Mouse (Mus musculus): ENCODE measurements around the gene Tgfa.
A peak's percentile ranks its signal among the peaks of the same experiment; 100 is the strongest.

The Tgfa gene

DNA sequence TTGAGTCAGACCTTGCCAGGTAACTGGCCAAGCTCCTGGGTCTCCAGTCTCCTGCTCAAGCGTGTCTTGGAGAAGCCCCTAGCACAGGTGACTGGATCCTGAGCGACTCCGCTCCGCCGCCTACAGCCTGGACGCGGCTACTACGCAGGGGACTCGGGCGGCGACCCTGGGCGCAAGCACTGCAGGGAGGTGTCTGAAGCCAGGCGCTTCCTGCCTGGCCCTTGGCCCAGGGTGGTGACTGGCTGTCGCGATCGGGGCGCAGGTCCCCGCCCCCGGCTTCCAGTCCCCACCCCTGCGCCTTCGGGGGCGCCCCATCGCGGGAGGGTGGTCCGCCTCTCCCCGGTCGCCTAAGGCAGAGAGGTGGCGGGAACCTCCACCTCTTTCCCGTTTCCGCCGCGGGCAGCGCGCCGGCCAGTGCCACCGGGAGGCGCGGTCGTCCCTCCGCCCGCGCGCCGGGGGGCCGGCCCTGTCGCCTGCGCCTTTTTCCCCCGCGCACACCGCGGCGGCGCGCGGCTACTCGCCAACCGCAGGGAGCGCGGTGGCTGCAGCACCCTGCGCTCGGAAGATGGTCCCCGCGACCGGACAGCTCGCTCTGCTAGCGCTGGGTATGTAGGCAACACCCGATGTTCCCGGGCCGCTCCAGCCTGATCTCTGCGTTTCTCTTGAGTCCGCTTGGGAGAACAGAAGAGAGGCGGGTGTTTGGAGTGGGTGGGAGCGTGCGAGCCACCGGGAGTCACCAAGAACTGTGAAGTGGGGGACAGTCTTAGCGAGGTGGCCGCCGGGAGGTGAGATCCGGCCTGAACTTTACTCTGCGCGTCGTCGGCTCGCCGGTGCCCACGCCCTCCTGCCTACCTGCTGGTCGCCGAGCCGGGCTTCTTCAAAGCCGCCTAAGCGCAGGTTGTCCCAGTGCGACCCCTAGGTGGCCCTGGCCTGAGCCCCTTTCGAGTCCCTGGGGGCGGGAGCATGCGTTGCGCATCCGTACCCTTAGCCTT lies at the start of gene Tgfa:
TSS of gene Tgfa (plus strand) at position 283 of the 992 bp plus-strand sequence.
- peak; percentile 11 for DNase-seq

DNA sequence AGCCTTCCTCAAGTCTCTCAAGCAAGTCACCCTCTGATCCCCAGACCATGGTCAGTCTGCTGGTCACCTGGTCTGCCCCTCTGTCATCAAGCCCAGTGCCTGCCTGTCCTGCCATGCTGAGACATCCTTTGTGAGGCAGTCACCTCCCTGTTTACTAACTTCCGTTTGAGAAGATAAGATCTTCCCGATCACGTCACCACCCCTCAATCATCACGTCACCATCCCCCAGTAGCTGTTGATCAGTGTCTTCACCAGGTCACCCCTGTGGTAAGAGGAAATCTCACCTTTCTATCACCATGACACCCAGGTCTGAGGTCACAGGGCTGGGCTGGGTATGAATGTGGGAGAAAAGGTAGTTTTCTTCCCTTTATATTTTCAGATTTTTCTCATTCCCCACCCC lies 46.5 kb upstream of the Tgfa start:
- no peak for DNase-seq

DNA sequence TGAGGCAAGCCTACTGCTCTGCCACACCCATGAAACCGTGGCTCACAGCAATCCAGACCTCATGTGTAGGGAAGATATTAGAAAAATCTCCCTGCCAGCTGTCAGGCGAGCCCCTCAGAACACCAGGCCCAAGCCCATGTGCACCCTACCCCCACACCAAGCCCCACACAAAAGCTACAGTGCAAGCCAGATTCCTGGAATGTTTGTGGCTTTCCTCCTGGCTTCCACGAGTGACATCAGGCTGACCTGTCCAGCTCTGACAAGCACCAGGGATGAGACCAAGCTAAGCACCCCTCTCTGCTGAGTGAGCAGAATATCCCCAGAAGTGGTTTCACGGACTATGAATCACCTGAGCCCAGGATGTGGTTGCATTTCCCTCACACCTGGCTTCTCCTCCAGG lies 46.0 kb upstream of the Tgfa start:
- DNase-seq: no peak

DNA sequence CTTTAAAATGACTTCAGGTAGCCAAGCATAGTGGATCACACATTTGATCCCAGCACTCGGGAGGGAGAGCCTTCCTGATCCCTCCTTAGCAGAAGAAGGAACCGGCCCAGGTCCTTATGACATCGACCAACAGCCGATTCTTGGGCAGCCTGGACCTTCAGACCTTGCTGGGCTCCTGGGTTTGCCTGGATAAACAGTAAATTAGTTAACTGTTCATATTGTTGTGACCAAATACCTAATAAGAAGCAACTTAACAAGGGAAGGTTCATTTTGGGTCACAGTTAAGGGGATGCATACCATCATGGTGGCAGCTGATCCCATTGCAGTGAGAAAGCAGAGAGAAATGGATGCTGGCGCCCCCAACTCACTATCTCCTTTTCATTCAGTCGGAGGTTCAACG lies 42.3 kb upstream of the Tgfa start:
- no peak for DNase-seq

DNA sequence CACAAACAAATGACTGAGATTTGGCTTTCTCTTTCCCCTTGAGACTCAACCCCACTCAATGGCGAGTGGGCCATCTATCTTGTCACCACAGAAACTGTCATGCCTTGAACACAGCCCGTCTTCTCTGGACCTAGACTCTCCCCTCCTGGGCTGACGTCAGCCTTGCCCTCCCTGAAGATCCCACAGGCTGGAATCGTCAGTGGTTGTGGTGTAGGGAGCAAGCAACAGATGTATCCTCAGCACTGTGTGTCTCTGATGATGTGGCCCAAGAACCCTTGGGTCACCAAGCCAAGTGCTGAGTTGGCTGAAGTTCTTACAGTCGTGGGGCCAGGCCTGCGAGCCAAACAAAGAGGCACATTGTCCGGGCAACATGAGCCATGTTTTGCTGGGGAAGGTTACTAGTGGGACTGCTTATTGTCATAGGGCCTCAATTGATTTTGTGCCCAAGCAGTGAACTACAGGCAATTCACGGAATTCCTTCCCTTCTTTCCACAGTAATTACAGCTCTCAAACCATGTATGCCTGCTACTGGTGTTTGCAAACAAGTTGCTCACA lies 41.5 kb upstream of the Tgfa start:
- no peak for DNase-seq

DNA sequence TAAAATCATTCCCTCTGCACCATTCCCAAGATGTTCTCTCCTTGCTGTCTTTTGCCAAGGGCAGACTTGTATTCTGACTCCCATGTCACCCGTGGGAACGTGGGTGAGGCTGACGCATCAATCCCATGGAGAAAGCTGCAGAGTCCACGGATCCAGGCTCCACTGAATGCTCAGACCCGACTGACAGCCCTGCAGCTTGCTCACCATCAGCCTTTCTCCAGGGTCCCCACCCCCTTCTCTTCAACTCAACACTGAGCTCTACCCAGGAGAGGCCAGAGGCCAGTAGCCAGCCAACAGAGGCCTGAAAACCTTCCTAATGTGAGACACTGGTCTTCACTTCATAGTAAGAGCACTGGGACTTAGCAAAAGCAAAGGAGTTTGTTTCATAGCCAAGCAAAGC lies 41.0 kb upstream of the Tgfa start:
- DNase-seq: no peak

DNA sequence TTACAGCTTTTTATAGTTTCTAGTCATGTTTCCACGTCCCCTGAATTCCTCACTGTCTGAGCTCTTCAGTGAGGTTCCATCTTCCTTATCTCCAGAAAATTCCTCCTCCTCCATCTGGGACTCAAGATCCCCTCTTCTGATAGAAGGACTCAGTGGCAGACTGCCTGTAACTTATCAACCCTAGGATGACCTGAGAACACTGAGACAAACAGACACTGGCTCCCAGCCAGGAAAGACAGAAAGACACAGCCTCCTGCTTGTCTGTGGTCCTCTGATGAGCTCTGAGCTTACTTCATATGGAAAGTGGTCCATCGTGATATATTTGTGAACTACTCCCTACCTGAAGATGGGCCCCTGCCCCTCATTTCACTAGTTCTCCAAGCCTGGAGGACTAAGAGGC lies 40.5 kb upstream of the Tgfa start:
- DNase-seq: no peak

DNA sequence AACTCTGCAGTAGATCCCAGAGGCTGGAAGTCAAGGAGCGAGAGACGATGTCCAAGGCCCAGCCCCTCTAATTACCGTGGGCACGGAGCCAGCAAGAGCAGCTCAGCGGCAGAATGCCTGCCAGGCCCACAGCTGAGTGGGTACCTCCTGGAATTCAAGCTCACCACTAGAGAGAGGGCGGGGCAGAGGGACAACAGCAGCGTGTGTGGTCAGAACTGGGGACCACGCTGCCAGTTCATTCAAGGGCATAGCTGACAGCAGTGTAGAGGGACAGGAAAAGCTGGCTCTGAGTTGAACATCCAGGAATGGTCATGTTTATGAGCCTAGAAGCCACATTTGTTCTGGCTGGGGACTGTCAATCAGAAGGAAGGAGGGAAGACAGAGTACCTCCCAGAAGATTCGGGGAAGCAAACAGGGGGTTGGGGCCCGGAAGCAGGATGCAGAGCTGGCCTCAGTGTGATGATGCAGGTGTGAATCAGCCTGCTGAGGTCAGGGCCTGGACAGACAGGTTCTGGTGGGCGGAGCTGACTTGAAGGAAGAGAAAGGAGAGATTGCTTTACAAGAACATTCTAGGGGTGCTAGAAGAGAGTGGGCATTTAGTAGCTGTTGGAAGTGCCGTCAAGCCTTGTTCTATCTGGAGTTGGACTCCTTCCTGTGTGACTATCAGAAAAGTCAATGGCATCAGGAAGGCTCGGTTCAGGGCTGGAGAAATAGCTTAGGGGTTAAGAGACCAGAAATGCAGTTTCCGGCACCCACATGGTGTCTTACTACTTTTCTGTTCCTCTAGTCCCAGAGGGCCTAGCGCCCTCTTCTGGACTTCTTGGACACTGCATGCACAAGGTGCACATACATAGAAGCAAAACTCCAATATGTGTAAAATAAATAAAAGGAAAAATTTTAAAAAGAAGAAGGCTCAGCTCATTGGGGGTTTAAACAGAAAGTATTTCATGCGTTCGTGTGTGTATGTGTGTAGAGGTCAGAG lies 37.5 kb upstream of the Tgfa start:
- DNase-seq: no peak

DNA sequence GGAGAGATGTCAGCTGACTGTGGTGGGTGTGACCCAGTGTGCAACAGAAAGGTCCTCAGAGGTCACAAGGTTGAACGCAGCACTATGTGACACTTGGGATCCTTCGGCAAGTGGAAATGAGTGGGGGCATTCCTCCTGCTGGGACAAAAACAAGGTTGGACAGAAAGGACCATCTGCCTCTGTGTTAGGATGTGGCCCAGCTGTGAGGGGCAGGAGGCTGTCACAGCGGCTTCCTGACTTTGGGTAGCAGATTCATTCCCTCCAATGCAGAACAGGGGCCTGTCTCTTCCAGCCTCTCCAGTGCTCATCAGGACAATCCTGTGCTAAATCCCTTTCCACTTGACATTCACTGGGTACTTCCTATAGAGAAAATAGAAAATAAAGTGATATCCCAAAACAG lies 34.1 kb upstream of the Tgfa start:
- no peak for DNase-seq

DNA sequence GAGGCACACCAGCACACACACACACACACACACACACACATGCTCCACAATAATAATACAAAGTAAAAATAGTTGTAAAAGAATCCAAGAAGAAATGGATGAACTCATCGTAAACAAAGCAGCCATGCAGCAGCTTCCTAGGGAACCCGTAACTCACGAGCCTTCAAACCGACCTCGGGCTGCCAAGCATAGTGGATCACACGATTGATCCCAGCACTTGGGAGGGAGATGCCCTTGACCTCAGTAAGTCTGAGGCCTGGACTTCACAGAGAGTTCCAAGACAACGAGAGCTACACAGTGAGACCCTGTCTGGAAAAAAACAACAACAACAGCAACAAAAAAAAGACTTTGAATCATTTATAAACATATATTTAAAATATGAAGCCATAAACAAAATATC lies 33.4 kb upstream of the Tgfa start:
- DNase-seq: no peak

DNA sequence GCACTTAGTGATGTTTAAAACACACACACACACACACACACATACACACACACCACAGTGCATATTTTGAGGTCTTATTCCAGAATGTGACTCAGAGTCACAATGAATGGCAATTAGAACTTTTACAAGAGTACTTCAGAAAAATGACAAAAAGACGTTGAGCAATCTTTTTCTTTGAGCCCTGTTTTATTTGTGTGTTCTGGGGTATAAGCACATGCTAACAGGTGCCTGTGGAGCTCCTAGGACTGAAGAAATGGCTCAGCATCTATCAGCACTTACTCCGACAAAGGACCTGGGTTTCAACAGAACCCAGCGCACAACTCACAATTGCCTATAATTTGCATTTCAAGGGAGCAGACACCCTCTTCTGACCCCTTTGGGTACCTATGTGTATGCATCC lies 31.0 kb upstream of the Tgfa start:
- no peak for DNase-seq

DNA sequence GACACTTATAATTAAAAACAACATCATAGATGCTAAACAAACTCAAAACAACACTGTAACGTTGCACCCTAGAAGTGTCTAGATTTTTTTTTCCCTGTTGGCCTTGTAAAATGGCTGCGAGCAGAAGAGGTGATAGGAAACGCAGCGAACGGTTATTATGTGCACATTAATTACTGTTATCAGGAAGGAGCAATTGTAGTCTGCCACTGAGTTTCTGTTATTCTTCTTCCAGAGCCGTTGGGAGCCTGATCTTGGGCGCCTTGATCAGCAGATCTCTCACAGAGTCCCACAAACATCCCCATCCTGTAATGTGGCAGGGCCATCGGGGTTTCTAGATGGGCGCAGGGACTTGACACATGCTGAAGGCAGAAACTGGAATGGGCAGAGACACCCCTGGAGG lies 28.6 kb upstream of the Tgfa start:
- no peak for DNase-seq

DNA sequence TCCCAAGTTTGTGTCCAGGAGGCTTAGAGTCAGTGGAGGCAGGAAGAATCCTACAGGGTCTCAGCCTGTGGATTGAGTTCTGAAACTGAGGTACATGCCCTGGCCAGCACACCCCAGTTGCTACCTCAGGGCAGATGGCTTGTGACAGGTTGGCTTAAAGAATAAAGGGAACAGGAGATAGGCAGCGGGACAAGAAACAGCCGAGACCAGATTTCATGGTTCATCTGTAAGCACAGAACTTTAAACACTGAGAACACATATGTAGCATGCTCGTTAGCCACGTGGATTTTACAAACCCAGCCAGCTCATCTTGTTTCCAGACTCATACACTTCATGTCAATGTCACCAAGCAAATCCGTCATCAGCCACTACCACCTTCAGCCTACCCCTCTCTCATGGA lies 27.2 kb upstream of the Tgfa start:
- DNase-seq: no peak

DNA sequence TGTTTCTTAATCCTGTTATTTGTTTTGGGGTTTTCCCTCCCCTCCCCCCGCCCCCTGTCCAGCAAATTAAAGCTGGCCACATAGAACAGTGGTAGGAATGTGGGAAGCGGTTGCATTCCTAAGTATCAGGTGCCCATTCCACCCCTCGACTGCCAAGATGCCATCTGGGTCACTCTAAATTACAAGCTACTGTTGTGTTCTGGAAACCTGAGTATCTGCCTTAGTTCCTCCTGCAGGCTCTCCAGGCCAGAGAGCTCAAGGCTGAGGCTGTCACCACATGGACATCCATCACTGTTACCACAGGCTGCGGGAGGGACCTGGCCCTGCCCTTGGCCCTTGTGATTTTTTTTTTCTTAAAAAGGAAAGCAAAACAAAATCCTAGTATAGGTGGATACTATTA lies 25.9 kb upstream of the Tgfa start:
- DNase-seq: no peak

DNA sequence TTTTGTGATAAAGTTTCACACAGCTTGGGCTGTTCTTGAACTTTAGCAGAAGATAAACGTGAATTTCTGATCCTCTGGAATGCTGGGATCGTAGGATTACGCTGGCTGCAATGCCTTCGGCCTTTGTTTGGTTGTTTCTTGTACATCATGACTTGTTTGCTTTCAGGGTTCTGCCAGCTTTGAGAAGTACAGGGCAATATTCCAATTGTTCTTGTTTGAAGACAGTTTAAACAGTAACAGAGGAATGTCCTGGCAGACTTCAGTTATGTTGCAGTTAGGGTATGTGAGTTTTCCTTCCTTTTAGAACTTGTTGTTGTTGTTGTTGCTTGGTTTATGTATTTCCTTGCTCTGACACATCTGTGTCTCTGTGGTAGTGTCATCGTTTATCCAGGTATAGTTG lies 18.8 kb upstream of the Tgfa start:
- no peak for DNase-seq

DNA sequence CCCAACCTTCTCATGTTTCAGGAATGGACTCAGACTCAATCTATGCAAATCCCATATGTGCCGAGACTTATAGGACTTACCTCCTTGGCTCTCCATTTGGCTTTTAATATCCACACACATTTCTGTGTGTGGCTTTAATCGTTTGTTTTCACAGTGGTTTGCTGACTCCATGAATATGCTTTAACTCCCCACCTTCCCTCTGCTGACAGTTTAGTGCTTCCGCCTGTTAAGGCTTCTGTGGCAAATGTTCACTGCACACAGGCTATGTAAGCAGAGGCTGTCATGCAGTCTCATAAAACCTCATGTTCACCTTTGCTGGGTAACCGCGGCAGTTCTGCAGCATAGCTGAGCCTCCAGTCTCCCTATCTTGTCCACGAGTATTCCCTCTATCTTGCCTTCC lies 18.3 kb upstream of the Tgfa start:
- no peak for DNase-seq

DNA sequence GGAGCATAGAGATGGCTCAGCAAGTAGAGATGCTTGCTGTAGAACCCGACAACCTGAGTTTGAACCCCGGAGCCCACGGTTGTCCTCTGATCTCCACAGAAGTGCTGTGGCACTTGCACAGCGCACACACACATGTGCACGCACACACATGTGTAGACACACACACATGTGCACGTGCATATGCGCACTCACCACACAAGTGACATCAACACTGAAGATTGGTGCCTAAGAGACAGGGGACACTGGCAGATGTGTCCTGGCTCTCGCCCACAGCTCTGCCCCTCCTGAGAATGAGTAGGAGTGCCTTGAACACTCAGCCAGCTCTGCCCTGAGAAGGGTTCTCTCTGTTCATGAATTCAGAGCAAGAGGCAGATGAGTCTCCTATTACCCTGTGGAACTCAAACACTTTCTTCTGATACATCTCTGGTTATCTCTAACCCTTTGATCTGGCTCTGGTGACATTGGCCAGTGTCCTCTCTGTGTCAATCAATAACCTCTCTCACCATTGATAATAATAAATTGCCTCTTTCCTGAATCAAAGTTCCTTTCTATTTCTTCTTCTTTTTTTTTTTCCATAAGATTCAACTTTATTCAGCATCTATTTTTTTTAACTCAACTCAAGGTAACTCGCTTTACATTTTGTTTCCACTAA lies 17.6 kb upstream of the Tgfa start:
- DNase-seq: no peak

DNA sequence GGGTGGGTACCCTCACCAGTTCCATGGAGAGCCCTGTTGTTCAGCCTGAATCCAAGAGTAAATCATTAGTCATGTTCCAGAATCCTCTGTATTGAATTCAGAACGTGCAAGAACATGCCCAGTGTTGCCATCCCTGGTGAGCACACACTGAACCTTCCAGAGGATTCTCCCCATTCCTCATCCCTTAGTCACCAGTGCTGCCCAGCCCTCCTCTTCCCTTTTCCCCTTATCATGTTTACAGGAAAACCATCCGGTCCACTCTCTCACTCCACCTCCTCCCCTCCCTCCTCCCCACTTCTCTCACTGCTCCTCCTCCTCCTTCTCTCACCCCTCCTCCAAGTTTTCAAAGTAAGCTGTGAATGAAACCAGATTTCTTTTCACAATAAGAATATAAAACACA lies 14.4 kb upstream of the Tgfa start:
- no peak for DNase-seq

DNA sequence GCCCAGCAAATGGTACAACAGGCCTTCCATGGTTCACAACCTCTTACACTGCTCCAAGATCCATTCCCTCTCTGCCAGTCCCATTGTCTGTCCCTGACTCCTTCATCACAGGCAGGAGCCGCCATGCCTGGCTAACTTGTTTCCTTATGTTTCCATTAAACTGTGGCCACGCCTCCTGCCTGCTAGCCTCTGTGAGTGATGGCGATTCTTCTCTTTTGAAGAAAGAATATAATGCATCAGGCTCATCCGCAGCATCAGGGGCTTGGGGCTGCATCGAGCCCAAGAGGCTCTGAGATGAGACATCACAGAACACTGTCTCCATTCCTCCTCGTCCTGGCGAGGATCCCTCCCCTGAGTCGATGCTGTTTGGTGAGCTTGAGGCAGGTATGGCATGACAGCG lies 13.0 kb upstream of the Tgfa start:
- no peak for DNase-seq

DNA sequence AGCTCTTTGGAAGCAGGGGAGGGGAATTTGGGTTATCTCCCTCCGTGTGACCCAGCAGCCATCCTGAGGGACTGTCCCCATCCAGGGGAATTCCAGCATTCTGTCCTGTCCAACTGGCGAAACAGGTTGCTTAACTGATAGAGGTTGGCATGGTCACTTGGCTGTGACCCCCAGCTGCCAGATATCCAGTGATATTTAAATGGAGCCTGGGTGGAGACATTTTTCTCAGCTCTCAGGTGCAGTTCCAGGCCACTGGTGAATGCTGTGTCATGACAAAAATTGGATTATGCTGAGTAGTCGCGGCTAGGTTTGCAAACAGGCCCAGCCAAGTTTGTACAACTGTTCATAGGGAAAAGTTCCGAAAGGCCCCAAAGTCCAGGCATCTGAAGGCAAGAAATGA lies 12.4 kb upstream of the Tgfa start:
- no peak for DNase-seq

DNA sequence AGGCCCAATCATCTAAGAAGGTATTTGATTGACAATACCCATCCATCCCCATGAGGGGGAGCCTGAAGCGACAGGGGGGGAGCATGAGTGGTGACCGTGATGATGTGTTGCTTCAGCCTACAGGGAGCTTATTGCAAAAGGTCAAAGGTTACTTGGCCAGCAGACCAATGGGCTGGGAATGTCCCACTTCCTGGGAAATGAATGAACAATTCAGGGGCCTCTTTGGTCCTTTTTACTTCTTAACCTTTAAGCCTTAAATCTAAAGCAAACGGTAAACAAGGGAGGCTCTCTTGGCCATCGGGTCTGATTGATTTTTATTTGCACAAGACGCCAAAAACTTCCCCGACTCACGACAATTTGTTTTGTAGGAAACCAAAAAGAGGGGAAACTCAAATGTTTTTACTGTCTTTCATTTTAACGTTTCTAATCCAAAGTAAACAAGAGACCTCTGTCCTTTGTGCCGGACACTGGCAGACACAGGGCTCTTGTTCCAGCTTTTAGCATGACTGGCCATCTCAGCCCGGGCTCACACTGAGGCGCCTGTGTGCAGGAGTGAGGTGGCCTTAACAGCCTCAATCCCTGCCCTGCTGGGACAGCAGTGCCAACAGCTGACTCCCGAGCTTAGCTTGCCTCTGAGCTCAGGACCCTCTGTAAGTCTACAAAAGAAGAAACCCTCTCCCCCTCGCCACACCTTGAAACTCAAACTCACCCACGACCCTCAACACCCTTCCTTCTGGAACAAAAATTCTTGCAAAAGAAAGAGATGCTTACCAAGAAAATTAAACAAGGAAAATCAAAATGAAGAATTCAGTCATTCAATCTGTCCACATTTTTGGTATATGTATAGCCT lies 8.7 kb upstream of the Tgfa start:
- DNase-seq: no peak

Measured in spleen, adult 18-20 months (tissue).